Mouse (Mus musculus) myocyte (in vitro differentiated cells): ENCODE results near the gene Tmem116.

ENCODE experiments used
- CEBPB ChIP-seq: IDR thresholded peaks from 2 replicates; pipeline ENCODE4 v1.6.1; 2011; ENCODE audit warnings: mild to moderate bottlenecking, moderate library complexity; ENCODE audit not compliant: poor library complexity, insufficient read depth, severe bottlenecking
- E2F4 ChIP-seq: IDR thresholded peaks from one replicate; pipeline ENCODE4 v1.6.1; 2011; ENCODE audit warnings: mild to moderate bottlenecking, control low read depth, moderate library complexity; ENCODE audit not compliant: insufficient read depth
- MAX ChIP-seq: IDR thresholded peaks from one replicate; pipeline ENCODE4 v1.6.1; 2011; ENCODE audit warnings: low read depth, mild to moderate bottlenecking, control low read depth
- POLR2A ChIP-seq: IDR thresholded peaks from one replicate; pipeline ENCODE4 v1.6.1; 2011; ENCODE audit warnings: low read depth, mild to moderate bottlenecking, control low read depth, moderate library complexity; ENCODE audit not compliant: insufficient read length
- POLR2AphosphoS2 ChIP-seq: IDR thresholded peaks from one replicate; pipeline ENCODE4 v1.6.1; 2011; ENCODE audit warnings: low read depth, control low read depth; ENCODE audit not compliant: insufficient read length
- TCF12 ChIP-seq: IDR thresholded peaks from one replicate; pipeline ENCODE4 v1.6.1; 2011; ENCODE audit warnings: mild to moderate bottlenecking, control low read depth; ENCODE audit not compliant: poor library complexity, insufficient read depth, severe bottlenecking
- USF1 ChIP-seq: IDR thresholded peaks from one replicate; pipeline ENCODE4 v1.6.1; 2011; ENCODE audit warnings: low read depth, mild to moderate bottlenecking, control low read depth, moderate library complexity

DNA sequence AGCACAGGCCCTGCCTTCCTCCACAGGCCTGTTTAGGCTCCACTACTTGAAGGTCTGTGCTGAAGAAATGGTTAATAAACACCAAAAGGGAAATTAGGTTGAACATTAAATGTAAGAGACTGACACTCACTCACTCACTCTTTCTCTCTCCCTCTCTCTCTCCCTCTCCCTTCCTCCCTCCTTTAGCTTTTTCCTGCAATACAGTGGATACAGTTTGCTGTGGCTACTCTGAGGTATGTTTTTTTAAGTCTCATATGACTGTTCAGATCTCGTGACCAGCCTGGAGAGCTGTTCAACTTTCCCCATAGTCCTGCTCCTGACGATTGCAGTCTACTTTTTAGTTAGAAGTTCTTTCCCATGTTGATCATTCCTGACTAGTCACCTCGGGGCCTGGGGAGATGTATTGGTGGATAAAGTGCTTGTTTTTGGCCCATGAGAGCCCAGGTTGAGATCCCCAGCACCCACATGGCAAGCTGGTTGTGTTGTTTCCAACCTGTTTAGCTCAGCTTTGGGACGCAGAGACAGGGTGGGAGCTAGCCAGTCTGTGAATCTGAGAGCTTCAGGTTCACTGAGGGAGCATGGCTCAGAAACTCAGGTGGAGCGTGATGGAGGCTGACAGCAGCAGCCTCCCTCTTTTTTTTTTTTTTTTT is 12.0 kb downstream of the Tmem116 start:
- TF ChIP-seq POLR2A (no peak), E2F4 (no peak), USF1 (no peak), MAX (no peak), CEBPB (no peak), POLR2AphosphoS2 (no peak), TCF12 (no peak)
